Mouse (Mus musculus) layer of hippocampus, adult 11-12 months (tissue): Measurements from ENCODE around the gene Ccn2.

ENCODE experiments used
- DNase-seq: peaks from one replicate; pipeline ENCODE4 v3.0.0; 2022; ENCODE audit warnings: low spot score

The Ccn2 gene

GRCm38 (mm10) chr10:24641416-24642140 lies 46.3 kb downstream of the Ccn2 start:
- DNase-seq, result no peak

GRCm38 (mm10) chr10:24642796-24643580 lies 47.7 kb downstream of the Ccn2 start:
- DNase-seq, result peak; percentile 26

GRCm38 (mm10) chr10:24645169-24645568 lies 49.9 kb downstream of the Ccn2 start:
- DNase-seq, result no peak
